Mouse (Mus musculus) frontal cortex, postnatal 10 days (tissue): ENCODE data around the gene Rptor.

Source experiments
- DNase-seq, 2 experiments: peaks; one replicate each; pipeline ENCODE4 v3.0.0; 2022; ENCODE audit warnings: low spot score in 2 of 2, mixed read lengths in 1 of 2

The Rptor gene

GRCm38 (mm10) chr11:119602763-119603526, at the start of gene Rptor:
Gene Rptor (plus strand): TSS chr11:119602905.
- peak; percentile 94 to 98 for DNase-seq

GRCm38 (mm10) chr11:119554706-119555105, 48.0 kb upstream of the Rptor start:
- no peak for DNase-seq

DNA sequence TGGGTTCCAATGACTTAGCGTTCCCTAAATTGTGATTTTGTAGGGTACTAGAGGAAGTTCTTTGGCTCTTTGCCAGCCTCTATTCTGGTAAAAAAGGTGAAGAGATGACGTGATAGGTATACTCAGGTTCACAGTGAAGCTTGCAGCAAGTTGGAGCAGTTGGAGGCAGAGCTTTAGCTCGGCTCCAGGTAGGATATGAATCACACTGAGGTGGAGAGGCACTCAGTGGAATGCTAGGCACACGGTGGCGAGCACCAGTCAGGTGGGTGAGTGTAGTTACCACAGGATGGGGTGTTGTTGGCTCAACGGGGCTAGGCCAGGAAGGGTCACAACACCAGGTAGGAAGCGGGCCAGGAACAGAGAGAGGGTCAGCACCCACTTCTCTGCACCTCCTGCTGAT, 47.5 kb upstream of the Rptor start:
- DNase-seq: no peak

DNA sequence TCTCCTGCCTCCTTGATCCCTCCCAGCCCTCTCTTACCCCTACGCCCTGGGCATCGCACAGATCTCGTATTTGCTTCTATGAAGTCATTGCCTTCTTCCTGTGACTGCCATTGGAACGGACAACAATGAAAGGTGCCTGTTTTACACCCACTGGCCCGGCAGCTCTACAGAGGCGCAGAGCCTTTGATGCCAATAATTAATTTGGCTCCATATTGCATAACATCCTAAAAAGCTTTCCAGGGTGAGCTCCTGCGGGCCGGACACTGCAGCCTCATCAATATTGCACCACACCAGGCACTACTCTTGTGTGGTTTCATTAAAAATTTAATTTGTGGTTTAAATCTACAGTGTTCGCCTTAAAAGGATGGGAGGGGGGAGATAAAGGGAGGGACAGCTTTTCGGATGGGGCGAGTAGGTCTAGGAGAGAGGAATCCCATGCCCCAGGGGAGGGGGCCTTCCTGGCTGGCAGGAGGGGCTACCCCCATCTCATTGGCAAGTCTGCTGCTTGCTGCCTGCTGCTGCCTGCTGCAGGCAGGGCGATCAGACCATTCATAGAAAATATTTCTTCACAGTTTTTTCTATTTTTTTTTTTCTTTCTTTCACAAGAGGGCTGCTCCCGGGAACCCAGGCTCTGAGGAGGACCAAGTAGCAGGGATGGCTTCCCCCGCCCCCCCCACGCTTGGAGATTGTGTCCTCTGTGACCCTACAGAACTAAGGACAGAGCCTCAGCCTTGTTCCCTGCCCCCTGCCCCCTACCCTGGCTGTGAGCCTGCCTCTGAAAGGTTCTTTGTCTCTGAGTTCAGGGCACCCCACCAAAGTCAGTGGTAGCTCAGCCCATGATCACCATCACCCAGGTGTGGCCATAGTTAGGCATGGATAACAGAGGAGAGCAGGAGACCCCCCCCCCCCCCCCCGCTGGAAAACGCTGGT, 44.5 kb upstream of the Rptor start:
- no peak for DNase-seq

- DNase-seq: no peak
These were observed 43.7 kb upstream of the Rptor start for GRCm38 (mm10) chr11:119558870-119559610.

DNA sequence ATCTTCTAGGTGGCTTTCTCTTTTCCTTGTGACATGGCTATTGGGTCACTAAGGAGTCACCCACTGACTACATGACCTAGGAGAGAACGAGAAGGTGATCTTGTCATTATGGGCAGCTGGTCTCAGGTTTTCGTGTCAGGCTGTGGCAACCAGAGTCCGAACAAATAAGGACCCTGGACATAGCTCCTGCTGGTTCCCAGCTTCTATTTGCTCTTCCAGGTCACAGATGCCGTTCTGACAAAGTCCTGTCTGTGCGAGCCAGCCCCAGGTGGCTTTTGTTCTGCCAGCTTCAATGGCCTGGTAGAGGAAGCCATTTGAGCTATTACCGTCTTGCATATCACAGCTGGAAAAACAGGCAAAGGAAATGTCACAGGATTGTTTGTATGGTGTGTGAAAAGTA, 40.4 kb upstream of the Rptor start:
- no peak for DNase-seq

- DNase-seq: no peak
These were observed 39.5 kb upstream of the Rptor start for GRCm38 (mm10) chr11:119563166-119563565.

DNA sequence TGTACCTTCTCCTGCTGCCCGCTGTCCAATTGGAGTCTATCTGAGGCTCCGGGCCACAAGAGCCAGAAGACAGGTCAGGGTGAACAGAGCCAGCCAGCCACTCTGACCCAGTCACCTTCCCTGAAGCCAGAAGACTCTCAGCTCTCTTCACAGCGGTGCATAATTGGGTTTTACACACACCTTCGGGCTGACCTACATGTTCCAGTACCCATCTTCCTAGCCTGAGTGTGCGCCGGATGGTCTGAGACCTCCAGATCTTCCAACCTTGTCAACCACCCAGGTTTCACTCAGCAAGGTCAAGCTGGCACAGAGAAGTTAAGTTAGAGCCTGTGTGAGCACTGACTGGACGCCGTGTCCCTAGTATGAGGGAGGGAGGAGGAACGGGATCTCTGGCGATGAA, 38.3 kb upstream of the Rptor start:
- DNase-seq: no peak

DNA sequence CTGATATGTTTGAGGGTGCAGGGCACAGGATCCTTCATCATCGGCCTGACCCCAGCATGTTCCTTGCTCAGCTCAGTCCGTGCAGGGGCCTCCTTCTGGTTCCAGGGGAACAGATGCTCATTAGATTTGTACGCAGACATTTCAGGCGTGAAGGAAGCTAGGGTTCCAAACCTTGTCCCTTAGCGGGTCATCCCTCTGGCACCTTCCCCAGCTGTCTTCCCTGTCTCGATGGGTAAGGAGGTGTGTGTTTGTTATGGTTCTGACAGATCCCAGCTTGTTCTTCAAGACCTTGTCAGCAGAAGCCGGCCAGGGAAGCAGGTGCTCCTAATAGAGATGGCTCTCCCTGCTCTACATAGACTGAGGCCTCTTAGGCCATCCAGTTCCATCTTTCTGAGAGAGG, 37.7 kb upstream of the Rptor start:
- no peak for DNase-seq

DNA sequence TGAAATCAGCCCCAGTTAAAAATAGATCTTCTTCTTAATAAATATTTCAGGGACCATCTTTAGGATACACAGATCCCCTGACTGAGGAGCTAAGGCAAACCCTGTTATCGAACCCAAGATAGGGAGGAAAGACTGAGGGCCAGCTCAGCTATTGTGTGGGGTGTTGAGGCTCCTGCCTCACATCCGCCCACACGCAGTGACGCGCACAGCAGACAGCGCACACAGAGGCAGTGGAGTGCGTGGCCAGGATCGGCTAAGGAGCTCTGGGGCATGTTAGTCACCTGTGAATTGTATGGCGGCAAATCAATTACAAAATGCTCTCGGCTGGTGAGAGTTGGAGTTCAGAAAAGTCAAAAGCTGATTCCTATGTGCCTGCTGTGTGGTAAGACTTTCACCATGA, 37.0 kb upstream of the Rptor start:
- DNase-seq: no peak

- DNase-seq: no peak
These were observed 36.5 kb upstream of the Rptor start for GRCm38 (mm10) chr11:119566188-119566587.

GRCm38 (mm10) chr11:119572316-119573010, 30.2 kb upstream of the Rptor start:
- no peak for DNase-seq

GRCm38 (mm10) chr11:119576855-119577254, 25.9 kb upstream of the Rptor start:
- DNase-seq: no peak

- DNase-seq: no peak
These were observed 25.0 kb upstream of the Rptor start for GRCm38 (mm10) chr11:119577721-119578120.

DNA sequence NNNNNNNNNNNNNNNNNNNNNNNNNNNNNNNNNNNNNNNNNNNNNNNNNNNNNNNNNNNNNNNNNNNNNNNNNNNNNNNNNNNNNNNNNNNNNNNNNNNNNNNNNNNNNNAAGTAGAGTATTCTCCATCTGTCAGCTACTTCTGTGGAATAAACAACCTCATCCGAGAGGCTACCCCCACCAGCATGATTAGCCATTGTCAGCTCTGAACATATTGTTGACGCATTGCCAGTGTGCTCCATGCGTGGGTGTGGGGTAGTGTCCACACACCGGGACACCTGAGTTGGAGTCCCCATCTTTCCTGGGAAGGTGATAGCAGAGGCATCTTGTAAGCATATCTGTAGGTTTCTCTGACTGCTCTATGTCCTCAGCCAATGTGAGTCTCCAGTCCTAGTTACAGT, 16.2 kb upstream of the Rptor start:
- no peak for DNase-seq

GRCm38 (mm10) chr11:119587112-119587511, 15.6 kb upstream of the Rptor start:
- no peak for DNase-seq

GRCm38 (mm10) chr11:119589242-119589641, 13.5 kb upstream of the Rptor start:
- no peak for DNase-seq

- no peak for DNase-seq
These were observed 8.7 kb upstream of the Rptor start for GRCm38 (mm10) chr11:119593966-119594365.

DNA sequence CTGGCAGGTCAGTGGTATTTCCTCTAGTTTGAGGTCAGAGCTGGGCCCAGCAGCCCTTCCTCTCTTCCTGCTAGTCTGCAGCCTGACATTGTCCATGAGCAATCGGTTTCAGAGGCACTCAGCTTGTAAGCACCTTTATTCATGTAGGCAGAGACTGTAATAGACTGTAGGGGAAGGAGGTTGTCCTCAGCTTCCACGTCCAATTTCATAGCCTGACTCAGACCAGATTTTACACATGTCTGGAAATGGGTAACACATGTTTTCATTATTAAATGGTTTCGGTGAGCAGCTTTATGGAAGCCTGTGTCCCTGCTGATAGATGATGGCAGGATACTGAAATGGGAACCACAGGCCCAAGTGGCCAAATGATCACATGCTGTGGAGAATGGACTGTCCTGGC, 3.8 kb upstream of the Rptor start:
- DNase-seq: no peak

DNA sequence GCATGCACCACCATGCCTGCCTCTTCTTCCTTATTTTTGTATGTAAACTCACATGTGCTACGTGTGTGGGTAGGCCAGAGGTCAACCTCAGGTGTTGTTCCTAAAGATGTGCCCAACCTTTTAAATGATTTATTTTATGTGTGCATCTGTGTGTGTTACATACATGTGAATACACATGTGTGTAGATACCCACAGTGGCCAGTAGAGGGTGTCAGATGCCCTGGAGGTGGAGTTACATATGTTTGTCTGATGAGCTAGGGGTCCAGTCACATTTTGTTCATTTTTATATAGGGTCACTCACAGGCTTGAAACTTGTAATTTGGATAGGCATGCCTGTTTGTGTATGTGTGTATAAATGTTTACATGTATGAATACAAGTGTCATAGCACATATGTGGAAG, 2.4 kb upstream of the Rptor start:
- DNase-seq: no peak

- no peak for DNase-seq
These were observed 466 bp upstream of the Rptor start for GRCm38 (mm10) chr11:119602177-119602700.
